In genomic region chr10:77572225-77572624, GRCm38 (mm10) we compare ENCODE assay signal across 12 mouse cellular contexts. TPM values are rescaled to one million over a fixed set of nuclear protein-coding genes. Genes with fewer than 3 reads are reported as not detected.
DNase-seq lines count a peak whose midpoint lies in the region; ATAC-seq and TF ChIP-seq lines count a peak whose summit lies in the region.
"Had no signal": no experiment of that assay in that cellular context is flagged by ENCODE, and none has a peak within 500 bp of the region (broad histone marks: within the 10 kb centered on the region; RNA-seq: fewer than 3 reads in every experiment).

No protein-coding gene starts in this region.

- ATAC-seq in liver, embryonic 14.5 days (ENCODE audit: insufficient read depth), result no peak
- no peak for ATAC-seq in liver, embryonic 11.5 days (replicated peaks; ENCODE audit: low FRiP score)
- ATAC-seq in cerebellum, adult (ENCODE audit: insufficient number of reproducible peaks, low FRiP score, low TSS enrichment), result no peak
- ATAC-seq: activated CD4-positive, CD25-positive, alpha-beta regulatory T cell, adult 4 months had no signal

- WGBS in liver, embryonic 14.5 days (ENCODE audit: insufficient replicate concordance), result 11% methylated on average over 3 of the region's 3 CpGs
- WGBS in liver, embryonic 11.5 days, result 27% methylated on average over 3 of the region's 3 CpGs

- H3K4me3 ChIP-seq in liver, embryonic 14.5 days (ENCODE audit: insufficient read depth in 1 of 2, low read depth in 2 of 2, low read length in 2 of 2), result no peak overlapping the region
- H3K4me3 ChIP-seq in liver, embryonic 11.5 days (ENCODE audit: low read depth, low read length), result no peak overlapping the region
- H3K4me3 ChIP-seq in ES-E14 (ENCODE audit: insufficient read depth in 1 of 2, low read depth in 1 of 2, low read length in 2 of 2, poor library complexity in 1 of 2, severe bottlenecking in 1 of 2), result no peak overlapping the region
- H3K4me3 ChIP-seq: embryonic facial prominence, embryonic 15.5 days; midbrain, embryonic 10.5 days had no signal

- no peaks in the 10 kb centered on the region for H3K27me3 ChIP-seq in liver, embryonic 14.5 days (ENCODE audit: control insufficient read depth, insufficient read depth, low read length)
- no peaks in the 10 kb centered on the region for H3K27me3 ChIP-seq in liver, embryonic 11.5 days (replicated peaks; ENCODE audit: control insufficient read depth, insufficient read depth, low read length)
- H3K27me3 ChIP-seq: embryonic facial prominence, embryonic 15.5 days had no signal

- TF ChIP-seq CTCF in liver, embryonic 14.5 days (IDR thresholded peaks at IDR 0.05; ENCODE audit: low read depth), result peak; percentile 62

- H3K27ac ChIP-seq in liver, embryonic 14.5 days, result no peak overlapping the region
- no peak overlapping the region for H3K27ac ChIP-seq in liver, embryonic 11.5 days (ENCODE audit: low read depth, low read length)
- H3K27ac ChIP-seq in ES-E14 (ENCODE audit: insufficient read depth, low read depth, low read length, poor library complexity, severe bottlenecking), result peak overlapping the region; percentile 61
- H3K27ac ChIP-seq: embryonic facial prominence, embryonic 15.5 days; midbrain, embryonic 10.5 days had no signal

- no peaks in the 10 kb centered on the region for H3K9me3 ChIP-seq in liver, embryonic 14.5 days (ENCODE audit: control insufficient read depth, low read length)
- H3K9me3 ChIP-seq in liver, embryonic 11.5 days (ENCODE audit: control insufficient read depth, low read length), result no peaks in the 10 kb centered on the region
- no peaks in the 10 kb centered on the region for H3K9me3 ChIP-seq in ES-E14 (ENCODE audit: control insufficient read depth, insufficient read depth, low read depth, low read length)
- H3K9me3 ChIP-seq: embryonic facial prominence, embryonic 15.5 days; midbrain, embryonic 10.5 days had no signal

- H3K36me3 ChIP-seq in liver, embryonic 14.5 days (replicated peaks; ENCODE audit: control insufficient read depth, insufficient read depth, low read depth), result no peaks in the 10 kb centered on the region
- no peaks in the 10 kb centered on the region for H3K36me3 ChIP-seq in liver, embryonic 11.5 days (ENCODE audit: control insufficient read depth, insufficient read depth, low read length)
- H3K36me3 ChIP-seq in ES-E14 (ENCODE audit: control insufficient read depth, insufficient read depth, low read length, poor library complexity, severe bottlenecking), result no peaks in the 10 kb centered on the region
- H3K36me3 ChIP-seq: embryonic facial prominence, embryonic 15.5 days; midbrain, embryonic 10.5 days had no signal

- no peak for DNase-seq in liver, embryonic 14.5 days (ENCODE audit: low read depth in 3 of 3, low spot score in 3 of 3)
- no peak for DNase-seq in liver, embryonic 11.5 days (ENCODE audit: low spot score)
- peak; percentile 41 for DNase-seq in CD4-positive, CD25-positive, alpha-beta regulatory T cell, adult 2 months (ENCODE audit: low read depth, low spot score)
- peak; percentile 51 for DNase-seq in ES-E14 (ENCODE audit: low read depth, low spot score)
- peak; percentile 44 for DNase-seq in naive thymus-derived CD4-positive, alpha-beta T cell, adult 2 months (ENCODE audit: low read depth)
- no peak for DNase-seq in urinary bladder, adult 18-20 months (ENCODE audit: low spot score in 2 of 2)
- DNase-seq: right cerebral cortex, postnatal 4 days had no signal

- no peak overlapping the region for H3K9ac ChIP-seq in liver, embryonic 14.5 days (replicated peaks)
- H3K9ac ChIP-seq in liver, embryonic 11.5 days (ENCODE audit: low read depth, low read length), result no peak overlapping the region
- no peak overlapping the region for H3K9ac ChIP-seq in ES-E14 (ENCODE audit: insufficient read depth, low read depth, low read length, poor library complexity, severe bottlenecking)
- H3K9ac ChIP-seq: embryonic facial prominence, embryonic 15.5 days had no signal

- H3K4me2 ChIP-seq in liver, embryonic 14.5 days (ENCODE audit: low read depth), result no peak overlapping the region
- no peak overlapping the region for H3K4me2 ChIP-seq in liver, embryonic 11.5 days
- H3K4me2 ChIP-seq: embryonic facial prominence, embryonic 15.5 days had no signal

- TF ChIP-seq EP300 in liver, embryonic 14.5 days (IDR thresholded peaks at IDR 0.05; ENCODE audit: low read depth), result no peak

- in situ Hi-C loops in ES-E14 (cut with MboI; ENCODE audit: low sequenced_read_pairs in 2 of 2, unreplicated experiment in 2 of 2), result no loop called here

- H3K4me1 ChIP-seq in liver, embryonic 14.5 days (replicated peaks; ENCODE audit: control insufficient read depth in 2 of 2, insufficient read depth in 2 of 2, low read length in 1 of 2), result no peaks in the 10 kb centered on the region; a peak in 3 of 4 replicates
- no peaks in the 10 kb centered on the region for H3K4me1 ChIP-seq in liver, embryonic 11.5 days (replicated peaks; ENCODE audit: control insufficient read depth, insufficient read depth, low read length)
- peaks cover 2 to 23% of the 10 kb centered on the region in 2 experiments; a peak in 3 of 4 replicates for H3K4me1 ChIP-seq in ES-E14 (ENCODE audit: control insufficient read depth in 2 of 2, insufficient read depth in 2 of 2, low read length in 2 of 2, poor library complexity in 1 of 2)

TF ChIP-seq in ES-E14, 5 proteins besides CTCF, POLR2A, EP300 and RAD21:
- TF ChIP-seq MAFK (IDR thresholded peaks at IDR 0.05; ENCODE audit: insufficient read depth, low read depth, low read length) (no peak), ZC3H11A (IDR thresholded peaks at IDR 0.05; ENCODE audit: borderline replicate concordance, low read depth, low read length) (peak; percentile 7; the same call in 1 of the 2 replicates), HCFC1 (IDR thresholded peaks at IDR 0.05; ENCODE audit: borderline replicate concordance, insufficient read depth, low read length) (no peak), ZNF384 (IDR thresholded peaks at IDR 0.05; ENCODE audit: low read depth, low read length) (no peak), CHD2 (IDR thresholded peaks at IDR 0.05; ENCODE audit: low read depth, low read length) (no peak)

RNA-seq across cellular contexts. Expression of gene Pttg1ip, which starts 9.3 kb away (rescaled TPM):
- 36.6 and 40.5 TPM in 2 replicates for polyA plus RNA-seq in liver, embryonic 14.5 days (2012; rRNA removed)
- 64.8 and 69.1 TPM in 2 replicates for polyA plus RNA-seq in liver, embryonic 14.5 days (2014; fragmentation: Nextera tagmentation; extraction: Ambion mirVana)
- polyA plus RNA-seq in liver, embryonic 11.5 days (2014; fragmentation: Nextera tagmentation; extraction: Ambion mirVana), result 94.0 and 99.7 TPM in 2 replicates
- total RNA-seq in ES-E14 (2012; rRNA removed), result 115 and 142 TPM in 2 replicates

RNA-seq across cellular contexts. Expression of gene Sumo3, which starts 33.7 kb away (rescaled TPM):
- 74.1 and 109 TPM in 2 replicates for polyA plus RNA-seq in liver, embryonic 14.5 days (2012; rRNA removed)
- polyA plus RNA-seq in liver, embryonic 14.5 days (2014; fragmentation: Nextera tagmentation; extraction: Ambion mirVana), result 82.5 and 87.7 TPM in 2 replicates
- polyA plus RNA-seq in liver, embryonic 11.5 days (2014; fragmentation: Nextera tagmentation; extraction: Ambion mirVana), result 249 and 271 TPM in 2 replicates
- total RNA-seq in ES-E14 (2012; rRNA removed), result 139 and 148 TPM in 2 replicates

RNA-seq across cellular contexts. Expression of gene Gm49325, which starts 33.8 kb away (rescaled TPM):
- 0.09 TPM in 1 of 2 replicates, not detected in the other for polyA plus RNA-seq in liver, embryonic 14.5 days (2012; rRNA removed)
- not detected in 2 replicates for polyA plus RNA-seq in liver, embryonic 14.5 days (2014; fragmentation: Nextera tagmentation; extraction: Ambion mirVana)
- 1.8 and 4.5 TPM in 2 replicates for polyA plus RNA-seq in liver, embryonic 11.5 days (2014; fragmentation: Nextera tagmentation; extraction: Ambion mirVana)
- 1.7 and 5.4 TPM in 2 replicates for total RNA-seq in ES-E14 (2012; rRNA removed)
- polyA plus RNA-seq: limb, embryonic 11.5 days had no signal

RNA-seq across cellular contexts. Expression of gene Itgb2, which starts 42.2 kb away (rescaled TPM):
- polyA plus RNA-seq in liver, embryonic 14.5 days (2012; rRNA removed), result 7.1 and 8.7 TPM in 2 replicates
- 9.2 and 11.1 TPM in 2 replicates for polyA plus RNA-seq in liver, embryonic 14.5 days (2014; fragmentation: Nextera tagmentation; extraction: Ambion mirVana)
- 18.6 and 19.1 TPM in 2 replicates for polyA plus RNA-seq in liver, embryonic 11.5 days (2014; fragmentation: Nextera tagmentation; extraction: Ambion mirVana)
- 0.42 and 0.54 TPM in 2 replicates for total RNA-seq in ES-E14 (2012; rRNA removed)

RNA-seq across cellular contexts. Expression of gene Ube2g2, which starts 49.9 kb away (rescaled TPM):
- polyA plus RNA-seq in liver, embryonic 14.5 days (2012; rRNA removed), result 19.3 TPM in 2 replicates
- polyA plus RNA-seq in liver, embryonic 14.5 days (2014; fragmentation: Nextera tagmentation; extraction: Ambion mirVana), result 25.3 and 27.1 TPM in 2 replicates
- 62.1 and 67.9 TPM in 2 replicates for polyA plus RNA-seq in liver, embryonic 11.5 days (2014; fragmentation: Nextera tagmentation; extraction: Ambion mirVana)
- 21.2 and 32.7 TPM in 2 replicates for total RNA-seq in ES-E14 (2012; rRNA removed)

Comparison
In these comparisons a context has a peak if more than half of its experiments do, and no peak if none do; other contexts are left out.
1. DNase-seq: peak in CD4-positive, CD25-positive, alpha-beta regulatory T cell, adult 2 months (single experiment), ES-E14 (single experiment) and naive thymus-derived CD4-positive, alpha-beta T cell, adult 2 months (single experiment); none in liver, embryonic 14.5 days (0 of 3), liver, embryonic 11.5 days (single experiment) and urinary bladder, adult 18-20 months (0 of 2).